Mouse (Mus musculus) embryonic fibroblast, embryonic 13.5 days (primary cell): ENCODE measurements around the gene Fchsd2. TPM values are rescaled to one million over a fixed set of nuclear protein-coding genes. Genes with fewer than 3 reads are reported as not detected.

Experiments
- H3K27ac ChIP-seq: 2 replicates; pipeline ENCODE4 v1.5.1; 2012; ENCODE audit warnings: low read length, control low read depth, inconsistent platforms; ENCODE audit not compliant: insufficient read depth
- H3K4me1 ChIP-seq: 2 replicates; pipeline ENCODE4 v1.6.1; 2011; ENCODE audit warnings: low read length; ENCODE audit not compliant: control insufficient read depth, insufficient read depth
- H3K4me3 ChIP-seq: 2 replicates; pipeline ENCODE4 v1.5.1; 2011; ENCODE audit warnings: mild to moderate bottlenecking, control low read depth, low read length; ENCODE audit not compliant: insufficient read depth
- CTCF ChIP-seq: IDR thresholded peaks from 2 replicates; pipeline ENCODE4 v1.5.1; 2011; ENCODE audit warnings: mild to moderate bottlenecking, control low read depth, low read length, moderate library complexity, borderline replicate concordance; ENCODE audit not compliant: insufficient read depth
- POLR2A ChIP-seq: IDR thresholded peaks from 2 replicates; pipeline ENCODE4 v1.6.1; 2011; ENCODE audit warnings: low read depth, mild to moderate bottlenecking, control low read depth, low read length, moderate library complexity
- polyA plus RNA-seq: library from polyadenylated mRNA; stranded (reverse); fragments of >200 nt; gene quantifications from 2 replicates; pipeline ENCODE4 v1.2.4, GENCODE M21; 2011; ENCODE audit warnings: low read depth; ENCODE audit not compliant: missing spikeins, insufficient read length

The Fchsd2 gene
- polyA plus RNA-seq, 1 experiment, result 29.0 TPM

DNA sequence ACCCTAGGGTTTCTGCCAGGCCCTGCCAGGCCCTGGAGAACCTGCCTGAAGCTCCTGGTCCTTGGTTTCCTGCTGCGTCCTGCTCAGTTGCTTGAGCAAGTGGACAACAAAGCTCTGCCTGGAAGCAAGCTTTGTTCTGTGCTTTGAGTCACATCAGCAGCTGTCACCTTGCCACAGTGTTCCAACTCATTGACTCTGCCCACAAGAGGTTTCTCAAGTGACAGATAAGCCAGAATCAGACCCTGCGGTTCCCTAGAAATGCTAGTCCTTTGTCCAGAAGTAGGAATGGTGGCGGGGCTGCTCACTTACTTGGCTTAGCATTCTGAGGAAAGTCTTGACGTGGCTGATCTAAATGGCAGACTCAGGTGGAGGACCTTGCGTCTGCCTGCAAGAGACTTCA lies 2.9 kb downstream of the Fchsd2 start:
- no peaks in the 10 kb centered on the region for H3K4me1 ChIP-seq
- TF ChIP-seq CTCF, result no peak
- no peak for TF ChIP-seq POLR2A

DNA sequence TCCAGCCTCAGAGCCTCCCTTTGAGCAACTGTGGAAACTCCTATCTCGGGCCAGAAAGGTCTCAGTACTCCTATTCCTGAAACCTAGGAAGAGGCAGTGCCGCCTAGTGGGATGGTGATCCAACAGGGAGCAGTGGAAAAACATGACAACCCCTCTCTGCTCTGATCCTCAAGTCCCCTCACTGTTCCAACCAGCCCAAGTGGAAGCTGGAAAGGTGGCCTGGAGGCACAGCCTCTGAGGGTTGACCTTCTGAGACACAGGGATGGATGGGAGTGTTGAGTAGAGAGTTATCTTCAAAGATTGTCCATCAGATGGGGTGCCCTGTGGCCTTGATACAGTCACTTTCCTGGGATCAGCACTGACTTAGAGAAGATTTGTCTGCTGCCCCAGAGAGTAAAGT lies 3.9 kb downstream of the Fchsd2 start:
- Histone ChIP-seq H3K4me3 (no peak overlapping the region), H3K4me1 (no peaks in the 10 kb centered on the region), H3K27ac (no peak overlapping the region)
- no peak for TF ChIP-seq CTCF
- no peak for TF ChIP-seq POLR2A

More for the DNA sequence above, 2.9 kb downstream of the Fchsd2 start:
- H3K27ac ChIP-seq, result no peak overlapping the region
- no peak overlapping the region for H3K4me3 ChIP-seq

GRCm38 (mm10) chr7:101097084-101097483 lies 4.4 kb downstream of the Fchsd2 start:
- Histone ChIP-seq H3K27ac (no peak overlapping the region), H3K4me1 (no peaks in the 10 kb centered on the region), H3K4me3 (no peak overlapping the region)
- no peak for TF ChIP-seq CTCF
- no peak for TF ChIP-seq POLR2A

DNA sequence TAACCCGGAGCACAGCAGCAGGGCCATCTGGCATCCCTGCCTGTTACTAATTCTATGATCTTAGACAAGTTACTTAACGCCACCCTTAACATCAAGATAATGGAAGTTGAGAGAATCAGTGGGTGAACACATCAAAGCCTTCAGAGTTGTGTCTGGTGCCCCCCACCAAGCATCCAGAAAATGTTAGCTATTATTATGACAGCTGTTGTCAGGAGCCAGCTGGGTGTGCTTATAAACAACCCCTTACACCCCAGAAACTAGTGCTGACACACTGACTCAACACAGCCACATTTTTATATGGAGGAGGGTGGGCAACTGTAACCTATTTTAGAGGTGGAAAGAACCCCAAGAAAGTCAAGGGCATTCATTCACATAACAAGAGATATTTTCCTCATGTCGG lies 7.3 kb downstream of the Fchsd2 start:
- H3K4me3 ChIP-seq, result no peak overlapping the region
- TF ChIP-seq POLR2A (no peak), CTCF (no peak)
- no peaks in the 10 kb centered on the region for H3K4me1 ChIP-seq
- no peak overlapping the region for H3K27ac ChIP-seq

DNA sequence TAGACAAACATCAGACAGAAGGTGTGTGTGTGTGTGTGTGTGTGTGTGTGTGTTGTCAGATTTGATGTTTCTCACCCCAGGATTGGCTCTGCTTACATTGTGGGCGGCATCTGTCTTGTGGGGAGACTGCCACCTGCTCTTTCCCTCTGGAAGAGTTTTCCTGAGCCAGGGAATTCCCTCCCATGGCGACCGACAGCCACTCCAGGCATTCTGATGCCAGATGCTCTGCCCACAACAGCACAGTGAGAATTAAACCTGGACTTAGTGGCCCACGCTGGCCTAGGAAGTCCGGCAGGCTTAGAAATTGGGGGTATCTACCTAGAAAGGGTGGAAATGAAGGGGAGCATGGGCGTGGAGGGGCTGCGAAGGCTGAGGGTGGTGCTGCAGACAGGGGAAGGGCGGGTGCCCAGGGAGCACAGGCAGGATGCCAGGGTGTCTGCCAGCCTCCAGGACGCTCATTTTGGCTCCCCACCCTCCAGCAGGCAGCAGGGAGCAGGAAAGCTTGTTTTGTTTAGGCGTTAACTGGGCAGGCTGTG lies 8.6 kb downstream of the Fchsd2 start:
- H3K4me1 ChIP-seq, result no peaks in the 10 kb centered on the region
- no peak overlapping the region for H3K27ac ChIP-seq
- H3K4me3 ChIP-seq, result no peak overlapping the region
- TF ChIP-seq POLR2A, result no peak
- TF ChIP-seq CTCF, result no peak

GRCm38 (mm10) chr7:101106666-101107065 lies 14.0 kb downstream of the Fchsd2 start:
- Histone ChIP-seq H3K4me1 (peaks cover 3% of the 10 kb centered on the region; the same call in 1 of the 2 replicates), H3K27ac (no peak overlapping the region), H3K4me3 (no peak overlapping the region)
- TF ChIP-seq POLR2A (no peak), CTCF (no peak)

DNA sequence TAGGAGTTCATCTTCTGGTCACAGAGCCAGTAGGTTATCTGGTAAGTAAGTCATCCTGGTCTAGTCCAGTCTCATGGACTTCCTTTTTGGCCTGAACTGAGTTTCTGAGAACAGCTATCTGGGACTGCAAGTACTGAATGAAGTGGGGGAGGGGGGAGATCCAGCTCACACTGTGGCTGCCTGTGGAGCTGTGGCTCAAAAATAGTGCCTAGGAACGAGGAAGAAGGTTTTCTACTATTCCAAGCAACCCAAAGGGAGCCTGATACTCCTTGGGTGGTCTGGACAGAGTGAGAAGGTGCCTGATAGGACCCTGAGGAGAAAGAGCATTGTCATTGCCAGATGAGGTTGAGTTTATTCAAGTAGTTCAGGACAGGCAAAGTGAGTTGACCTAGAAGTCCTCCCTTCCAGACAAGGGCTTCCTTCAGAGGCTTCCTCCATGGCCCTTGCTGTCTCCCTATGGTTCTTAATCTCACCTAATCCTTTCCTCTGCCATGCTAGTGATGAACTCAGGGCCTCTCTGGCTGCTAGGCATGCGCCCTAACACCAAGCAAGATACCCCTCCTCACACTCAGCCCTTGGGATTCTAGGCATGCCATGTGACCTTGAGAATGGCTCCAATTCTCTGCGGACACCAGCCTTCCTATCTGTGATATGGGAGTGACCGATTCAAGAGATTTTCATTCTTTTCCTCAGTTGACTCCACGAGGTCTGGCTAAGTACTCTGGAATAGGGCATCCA lies 14.6 kb downstream of the Fchsd2 start:
- no peak overlapping the region for H3K27ac ChIP-seq
- peak overlapping the region; percentile 17 for H3K4me3 ChIP-seq
- peaks cover 3% of the 10 kb centered on the region; the same call in 1 of the 2 replicates for H3K4me1 ChIP-seq
- no peak for TF ChIP-seq CTCF
- no peak for TF ChIP-seq POLR2A

DNA sequence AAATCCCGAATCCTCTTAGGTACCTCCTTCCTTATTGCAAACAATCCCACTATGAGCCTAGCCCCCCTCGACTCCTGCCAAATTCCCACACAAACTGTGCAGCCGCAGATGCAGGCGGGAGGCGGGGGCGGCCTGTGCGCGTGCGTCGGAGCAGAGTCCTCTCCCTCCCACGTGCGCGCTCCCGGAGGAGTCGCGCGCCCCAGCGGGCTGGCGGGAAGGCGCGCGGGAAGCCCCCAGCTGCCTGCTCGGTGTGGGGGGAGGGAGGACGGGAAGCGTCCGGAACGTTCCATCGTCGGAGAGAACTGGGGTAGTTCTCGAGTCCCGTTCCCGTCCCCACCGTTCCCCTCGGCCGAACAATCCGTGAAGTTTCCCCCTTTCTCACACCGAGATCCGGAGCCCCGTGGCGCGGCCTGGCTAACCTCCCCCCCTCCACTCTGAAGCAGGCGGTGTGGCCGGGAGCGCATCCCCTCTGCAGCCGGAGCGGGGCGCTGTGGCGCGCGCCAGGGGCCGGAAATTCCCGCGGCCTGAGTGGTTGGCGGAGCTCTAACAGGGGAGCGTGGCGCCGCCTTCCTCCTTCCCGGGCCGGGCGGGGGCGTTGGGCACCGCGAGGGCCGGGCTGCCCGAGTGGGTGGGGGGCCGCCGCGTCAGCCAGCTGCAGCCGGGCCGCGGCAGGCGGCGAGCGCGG lies 15.4 kb downstream of the Fchsd2 start:
- Histone ChIP-seq H3K4me3 (peak overlapping the region; percentile 17), H3K27ac (peak overlapping the region; percentile 47), H3K4me1 (peaks cover 3% of the 10 kb centered on the region; the same call in 1 of the 2 replicates)
- peak; percentile 58 for TF ChIP-seq POLR2A
- peak; percentile 47 for TF ChIP-seq CTCF

DNA sequence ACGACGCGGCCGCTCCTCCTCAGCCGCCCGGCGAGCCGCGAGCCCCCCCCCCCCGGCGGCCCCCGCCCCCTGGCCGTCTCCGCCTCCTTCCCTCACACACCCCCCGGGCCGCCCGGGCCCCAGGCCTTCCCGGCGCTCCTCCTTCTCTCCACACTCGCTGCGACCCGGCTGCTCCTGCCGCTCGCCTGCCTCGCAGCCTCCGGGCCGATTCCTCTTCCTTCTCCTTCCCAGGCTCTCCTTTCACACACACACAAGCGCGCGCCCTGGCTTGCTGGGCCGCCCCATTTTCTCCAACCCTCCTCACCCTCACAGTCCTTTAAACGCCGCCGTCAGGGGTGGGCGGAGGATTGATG lies 16.0 kb downstream of the Fchsd2 start:
- Histone ChIP-seq H3K4me3 (peak overlapping the region; percentile 93), H3K27ac (peak overlapping the region; percentile 76), H3K4me1 (peaks cover 3% of the 10 kb centered on the region; the same call in 1 of the 2 replicates)
- TF ChIP-seq CTCF (no peak), POLR2A (peak; percentile 90)
